Mouse (Mus musculus): ENCODE measurements at regions not wholly inside any gene's neighbourhood (a gene's known extent, or its start where the extent isn't known, plus 50 kb on each side); places are given as distances from the start of the nearest gene placed in this dataset.

- ATAC-seq (ENCODE audit: low read depth), result no peak
- Histone ChIP-seq H3K9me3 (no peaks in the 10 kb centered on the region), H3K27me3 (no peaks in the 10 kb centered on the region), H3K36me3 (no peaks in the 10 kb centered on the region), H3K9ac (no peak overlapping the region), H3K4me2 (no peak overlapping the region), H3K4me3 (no peak overlapping the region), H3K4me1 (replicated peaks) (peaks cover 11% of the 10 kb centered on the region), H3K27ac (replicated peaks) (no peak overlapping the region)
- WGBS, result 91% methylated on average over 4 of the region's 4 CpGs
These were observed 143.5 kb upstream of the Palmd start for GRCm38 (mm10) chr3:117112304-117112703.

DNA sequence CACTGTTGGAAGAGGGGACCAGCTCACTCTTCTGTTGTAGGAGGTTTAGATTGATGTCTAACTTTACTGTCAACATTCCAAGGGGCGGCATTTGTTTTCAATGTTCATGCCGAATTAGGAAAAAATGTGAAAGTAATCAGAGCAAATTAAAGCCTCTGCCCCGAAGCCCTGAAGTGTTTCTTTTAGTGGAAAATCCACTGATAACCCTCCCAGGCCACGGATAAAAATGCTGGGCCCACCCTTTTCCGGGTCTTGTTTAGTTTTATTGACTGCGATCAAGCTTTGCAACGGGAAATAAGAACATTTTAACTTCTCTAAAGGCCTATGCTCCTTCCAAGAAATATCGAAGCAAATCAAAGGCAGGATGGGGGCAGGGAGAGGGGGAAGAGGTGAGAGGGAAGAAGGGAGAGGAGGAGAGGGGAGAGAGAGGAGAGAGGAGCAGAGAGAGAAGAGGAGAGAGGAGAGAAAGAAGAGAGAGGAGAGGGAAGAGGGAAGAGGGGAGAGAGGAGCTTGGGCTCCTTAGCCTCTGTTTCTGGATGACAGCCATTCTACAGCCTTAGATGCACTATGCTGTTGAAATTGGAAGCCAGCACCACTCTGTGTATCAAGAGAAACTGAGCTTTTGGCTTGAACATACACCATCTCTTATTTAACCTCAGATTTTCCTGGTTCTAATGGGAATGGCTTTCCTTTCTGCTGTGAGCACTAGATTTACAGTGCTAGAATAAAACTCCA is 140.3 kb upstream of the Palmd start:
- Histone ChIP-seq H3K27ac (replicated peaks) (no peak overlapping the region), H3K36me3 (no peaks in the 10 kb centered on the region), H3K4me2 (no peak overlapping the region), H3K4me3 (no peak overlapping the region), H3K4me1 (replicated peaks) (peaks cover 11% of the 10 kb centered on the region), H3K27me3 (no peaks in the 10 kb centered on the region), H3K9ac (no peak overlapping the region), H3K9me3 (no peaks in the 10 kb centered on the region)
- WGBS, result 61% methylated on average over 8 of the region's 8 CpGs
- no peak for ATAC-seq (ENCODE audit: low read depth)

GRCm38 (mm10) chr3:117107986-117108385 is 139.2 kb upstream of the Palmd start:
- WGBS, result 46% methylated on average over 6 of the region's 6 CpGs
- Histone ChIP-seq H3K9me3 (no peaks in the 10 kb centered on the region), H3K27ac (replicated peaks) (no peak overlapping the region), H3K27me3 (no peaks in the 10 kb centered on the region), H3K4me2 (no peak overlapping the region), H3K4me3 (no peak overlapping the region), H3K4me1 (replicated peaks) (peaks cover 11% of the 10 kb centered on the region), H3K9ac (no peak overlapping the region), H3K36me3 (no peaks in the 10 kb centered on the region)
- no peak for ATAC-seq (ENCODE audit: low read depth)

DNA sequence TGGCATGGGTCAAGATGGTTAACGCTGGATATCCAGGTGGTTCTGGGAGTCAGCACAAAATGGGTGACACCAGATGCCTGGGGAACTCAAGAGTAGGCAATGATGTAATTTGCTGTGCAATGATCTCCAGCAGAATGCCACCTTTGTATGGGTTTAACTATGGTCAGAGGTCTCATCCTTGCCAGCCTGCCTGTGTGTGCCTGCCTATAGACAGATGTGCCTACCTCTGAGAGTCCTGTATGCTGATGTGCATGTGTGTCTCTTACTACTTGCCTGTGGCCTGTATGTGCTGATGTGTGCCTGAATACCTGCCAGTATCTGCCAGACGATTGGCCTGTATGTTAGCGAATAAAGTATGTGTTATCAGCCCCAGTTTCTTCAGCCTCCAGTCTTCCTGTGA is 138.6 kb upstream of the Palmd start:
- WGBS, result 87% methylated on average over 3 of the region's 3 CpGs
- Histone ChIP-seq H3K4me1 (replicated peaks) (peaks cover 11% of the 10 kb centered on the region), H3K9me3 (no peaks in the 10 kb centered on the region), H3K27me3 (no peaks in the 10 kb centered on the region), H3K4me3 (no peak overlapping the region), H3K27ac (replicated peaks) (0 out of 2 replicates have a peak overlapping the region, but pooled peaks have one; percentile 40), H3K4me2 (no peak overlapping the region), H3K9ac (no peak overlapping the region), H3K36me3 (no peaks in the 10 kb centered on the region)
- no peak for ATAC-seq (ENCODE audit: low read depth)

DNA sequence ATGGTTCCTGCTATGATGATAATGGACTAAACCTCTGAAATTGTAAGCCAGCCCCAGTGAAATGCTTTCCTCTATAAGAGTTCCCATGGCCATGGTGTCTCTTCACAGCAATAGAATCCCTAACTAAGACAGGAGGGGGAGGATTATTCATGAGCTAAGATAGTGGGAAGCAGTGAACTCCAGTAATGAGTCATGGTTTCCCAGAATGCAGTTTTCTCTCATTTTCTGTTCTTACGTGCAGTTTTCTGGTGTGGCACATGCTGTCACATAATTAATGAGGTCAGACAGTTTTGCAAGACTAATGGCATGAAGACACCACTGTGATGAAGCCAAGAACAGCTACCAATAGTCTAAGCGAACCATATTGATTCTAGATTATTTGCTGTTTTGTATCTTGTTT is 118.9 kb upstream of the Palmd start:
- no peak overlapping the region for H3K27ac ChIP-seq (replicated peaks)
- H3K27me3 ChIP-seq, result no peaks in the 10 kb centered on the region
- no peak for ATAC-seq (ENCODE audit: low read depth)
- H3K9ac ChIP-seq, result no peak overlapping the region
- no peak overlapping the region for H3K4me2 ChIP-seq
- H3K9me3 ChIP-seq, result no peaks in the 10 kb centered on the region
- 68% methylated on average over 2 of the region's 2 CpGs for WGBS
- H3K4me1 ChIP-seq (replicated peaks), result no peaks in the 10 kb centered on the region
- no peaks in the 10 kb centered on the region for H3K36me3 ChIP-seq
- no peak overlapping the region for H3K4me3 ChIP-seq

DNA sequence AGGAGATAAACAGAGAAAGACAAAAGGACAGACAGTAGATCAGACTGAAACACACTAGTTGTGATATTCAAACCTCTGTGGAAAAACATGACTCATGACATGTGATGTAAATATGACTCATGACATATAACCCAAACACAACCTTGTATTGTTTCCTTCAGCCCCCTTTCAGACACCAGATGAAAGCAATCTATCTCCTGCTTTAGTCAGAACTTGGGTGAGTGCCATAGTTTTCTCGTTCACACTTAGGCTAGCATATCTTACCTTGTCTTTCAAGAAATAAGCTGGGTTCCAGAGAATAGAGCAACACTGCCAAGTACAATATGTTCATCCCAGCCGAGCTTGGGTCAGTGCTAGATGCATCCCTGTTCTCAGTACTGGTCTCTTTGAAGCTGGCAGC is 107.9 kb upstream of the Palmd start:
- Histone ChIP-seq H3K9ac (no peak overlapping the region), H3K4me3 (no peak overlapping the region), H3K36me3 (no peaks in the 10 kb centered on the region), H3K4me1 (replicated peaks) (no peaks in the 10 kb centered on the region), H3K9me3 (no peaks in the 10 kb centered on the region), H3K4me2 (no peak overlapping the region), H3K27ac (replicated peaks) (no peak overlapping the region), H3K27me3 (no peaks in the 10 kb centered on the region)
- no peak for ATAC-seq (ENCODE audit: low read depth)
- 72% methylated on average over 2 of the region's 2 CpGs for WGBS

DNA sequence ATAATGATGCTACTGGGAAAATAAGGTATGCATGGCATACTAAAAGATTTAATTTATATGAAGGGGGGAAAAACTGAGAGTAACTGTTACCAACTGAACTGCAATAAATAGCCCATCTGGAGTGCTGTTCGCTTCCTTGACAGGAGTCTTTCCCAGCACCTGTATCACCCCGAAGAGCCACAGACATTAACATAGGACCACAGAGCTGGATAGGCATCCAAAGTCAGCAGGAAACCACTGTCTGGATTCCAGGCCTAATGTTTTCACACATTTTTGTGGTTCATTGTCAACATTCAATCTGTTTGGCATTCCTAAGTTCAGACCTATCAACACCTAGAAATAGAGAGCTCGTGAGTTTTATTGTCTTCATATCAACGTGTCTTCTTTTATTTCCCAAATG is 104.6 kb upstream of the Palmd start:
- H3K27me3 ChIP-seq, result no peaks in the 10 kb centered on the region
- no peak overlapping the region for H3K4me3 ChIP-seq
- no peaks in the 10 kb centered on the region for H3K9me3 ChIP-seq
- H3K27ac ChIP-seq (replicated peaks), result no peak overlapping the region
- H3K36me3 ChIP-seq, result no peaks in the 10 kb centered on the region
- H3K4me2 ChIP-seq, result no peak overlapping the region
- no peak for ATAC-seq (ENCODE audit: low read depth)
- H3K9ac ChIP-seq, result no peak overlapping the region
- no peaks in the 10 kb centered on the region for H3K4me1 ChIP-seq (replicated peaks)
- 82% methylated on average over 4 of the region's 4 CpGs for WGBS

DNA sequence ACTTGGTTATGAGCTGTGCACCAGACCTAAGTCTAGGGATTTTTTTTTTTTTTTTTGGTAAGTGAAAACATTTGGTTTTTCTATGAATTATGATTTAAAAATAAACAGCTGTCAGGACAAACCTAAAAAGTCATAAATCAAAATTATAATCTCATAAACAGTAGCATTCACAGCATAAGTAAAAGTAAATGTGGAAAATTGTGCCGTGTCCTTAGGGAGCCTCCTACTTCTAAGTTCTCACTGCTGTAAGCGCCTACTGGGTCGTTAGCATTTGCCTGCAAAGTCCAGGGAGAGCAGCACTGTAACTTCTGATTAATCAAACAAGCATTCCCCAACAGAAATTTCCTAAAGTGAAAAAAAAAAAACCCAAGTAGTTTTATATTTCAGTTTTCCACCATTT is 104.2 kb upstream of the Palmd start:
- 68% methylated on average over 3 of the region's 3 CpGs for WGBS
- Histone ChIP-seq H3K4me2 (no peak overlapping the region), H3K36me3 (no peaks in the 10 kb centered on the region), H3K27me3 (no peaks in the 10 kb centered on the region), H3K4me1 (replicated peaks) (no peaks in the 10 kb centered on the region), H3K9me3 (no peaks in the 10 kb centered on the region), H3K4me3 (no peak overlapping the region), H3K9ac (no peak overlapping the region), H3K27ac (replicated peaks) (no peak overlapping the region)
- ATAC-seq (ENCODE audit: low read depth), result no peak

DNA sequence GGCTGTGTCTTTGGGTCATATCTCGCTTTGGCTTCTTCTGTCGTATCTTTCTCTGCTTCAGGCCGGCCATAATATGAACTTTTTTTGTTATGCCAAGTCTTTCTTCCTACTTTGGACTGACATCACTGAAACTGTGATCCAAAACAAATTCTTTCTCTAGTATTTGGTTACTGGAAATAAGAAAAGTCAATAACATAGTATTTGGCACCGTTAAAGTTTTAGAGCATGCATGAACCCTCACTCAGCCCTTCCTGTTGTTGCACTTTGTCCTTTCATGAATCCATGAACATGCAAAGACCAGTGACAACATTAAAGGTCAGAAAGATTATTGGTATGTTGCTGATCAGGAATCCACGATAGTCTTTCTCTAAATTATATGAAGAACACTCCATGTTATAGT is 103.1 kb upstream of the Palmd start:
- H3K9ac ChIP-seq, result no peak overlapping the region
- no peak for ATAC-seq (ENCODE audit: low read depth)
- no peaks in the 10 kb centered on the region for H3K9me3 ChIP-seq
- H3K4me3 ChIP-seq, result no peak overlapping the region
- 92% methylated on average over 5 of the region's 5 CpGs for WGBS
- no peaks in the 10 kb centered on the region for H3K4me1 ChIP-seq (replicated peaks)
- H3K36me3 ChIP-seq, result no peaks in the 10 kb centered on the region
- H3K27me3 ChIP-seq, result no peaks in the 10 kb centered on the region
- no peak overlapping the region for H3K4me2 ChIP-seq
- no peak overlapping the region for H3K27ac ChIP-seq (replicated peaks)

- H3K9me3 ChIP-seq, result no peaks in the 10 kb centered on the region
- H3K27me3 ChIP-seq, result no peaks in the 10 kb centered on the region
- no peak overlapping the region for H3K9ac ChIP-seq
- no peak overlapping the region for H3K4me3 ChIP-seq
- WGBS, result 80% methylated on average over 7 of the region's 7 CpGs
- H3K27ac ChIP-seq (replicated peaks), result no peak overlapping the region
- H3K4me1 ChIP-seq (replicated peaks), result no peaks in the 10 kb centered on the region
- ATAC-seq (ENCODE audit: low read depth), result no peak
- no peaks in the 10 kb centered on the region for H3K36me3 ChIP-seq
- no peak overlapping the region for H3K4me2 ChIP-seq
These were observed 98.8 kb upstream of the Palmd start for GRCm38 (mm10) chr3:117067470-117068053.

DNA sequence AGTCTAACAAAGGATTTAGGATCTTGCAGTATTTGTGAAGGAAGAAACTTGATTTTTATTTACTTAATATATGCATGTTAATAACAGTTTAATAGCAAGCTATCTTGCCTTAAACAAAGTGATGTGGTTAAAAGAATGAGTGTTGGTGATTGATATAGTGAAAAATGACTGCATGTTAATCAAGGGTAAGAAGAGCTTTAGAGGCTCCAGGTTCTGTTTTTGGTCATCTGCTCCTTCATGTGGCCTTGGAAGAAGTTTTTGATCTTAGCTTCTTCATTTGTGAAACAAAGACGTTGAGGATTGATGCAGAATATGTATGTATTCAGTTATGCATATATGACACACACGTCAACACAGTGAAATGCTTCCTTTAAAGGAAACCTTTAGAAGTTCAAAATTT is 97.1 kb upstream of the Palmd start:
- no peak overlapping the region for H3K4me2 ChIP-seq
- H3K4me3 ChIP-seq, result no peak overlapping the region
- H3K27me3 ChIP-seq, result no peaks in the 10 kb centered on the region
- no peak overlapping the region for H3K27ac ChIP-seq (replicated peaks)
- WGBS, result 90% methylated on average over 2 of the region's 2 CpGs
- ATAC-seq (ENCODE audit: low read depth), result no peak
- H3K4me1 ChIP-seq (replicated peaks), result no peaks in the 10 kb centered on the region
- no peaks in the 10 kb centered on the region for H3K9me3 ChIP-seq
- H3K36me3 ChIP-seq, result no peaks in the 10 kb centered on the region
- no peak overlapping the region for H3K9ac ChIP-seq

DNA sequence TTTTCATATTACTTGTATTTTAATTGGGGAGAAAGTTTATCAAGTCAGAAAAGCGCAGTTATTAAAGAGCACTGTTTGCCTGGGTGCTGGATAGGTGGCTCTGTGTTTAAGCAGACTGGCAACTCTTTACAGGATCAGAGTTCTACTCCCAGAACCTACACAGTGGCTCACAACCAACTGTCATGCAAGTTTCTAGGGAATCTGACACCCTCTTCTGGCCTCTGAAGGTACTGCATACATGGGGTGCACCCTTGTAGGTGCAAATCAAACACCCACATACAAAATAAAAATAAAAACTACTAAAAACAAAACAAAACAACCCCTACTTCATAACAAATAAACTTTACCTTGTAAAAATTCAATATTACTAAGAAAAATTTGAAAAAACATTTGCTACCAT is 93.0 kb upstream of the Palmd start:
- H3K4me1 ChIP-seq (replicated peaks), result no peaks in the 10 kb centered on the region
- H3K9ac ChIP-seq, result no peak overlapping the region
- H3K4me2 ChIP-seq, result no peak overlapping the region
- ATAC-seq (ENCODE audit: low read depth), result no peak
- WGBS, result 72% methylated on average over 1 of the region's 1 CpGs
- H3K36me3 ChIP-seq, result no peaks in the 10 kb centered on the region
- no peak overlapping the region for H3K4me3 ChIP-seq
- no peak overlapping the region for H3K27ac ChIP-seq (replicated peaks)
- H3K9me3 ChIP-seq, result no peaks in the 10 kb centered on the region
- H3K27me3 ChIP-seq, result no peaks in the 10 kb centered on the region

GRCm38 (mm10) chr3:117061182-117061581 is 92.4 kb upstream of the Palmd start:
- no peaks in the 10 kb centered on the region for H3K4me1 ChIP-seq (replicated peaks)
- 76% methylated on average over 6 of the region's 6 CpGs for WGBS
- H3K9me3 ChIP-seq, result no peaks in the 10 kb centered on the region
- H3K4me2 ChIP-seq, result no peak overlapping the region
- no peak overlapping the region for H3K4me3 ChIP-seq
- no peak for ATAC-seq (ENCODE audit: low read depth)
- H3K27me3 ChIP-seq, result no peaks in the 10 kb centered on the region
- H3K36me3 ChIP-seq, result no peaks in the 10 kb centered on the region
- no peak overlapping the region for H3K27ac ChIP-seq (replicated peaks)
- H3K9ac ChIP-seq, result no peak overlapping the region

Data from neural tube, embryonic 13.5 days (tissue).